Mouse (Mus musculus): ENCODE results near the gene Calr3.
A peak's percentile ranks its signal among the peaks of the same experiment; 100 is the strongest.

Gene Calr3

DNA sequence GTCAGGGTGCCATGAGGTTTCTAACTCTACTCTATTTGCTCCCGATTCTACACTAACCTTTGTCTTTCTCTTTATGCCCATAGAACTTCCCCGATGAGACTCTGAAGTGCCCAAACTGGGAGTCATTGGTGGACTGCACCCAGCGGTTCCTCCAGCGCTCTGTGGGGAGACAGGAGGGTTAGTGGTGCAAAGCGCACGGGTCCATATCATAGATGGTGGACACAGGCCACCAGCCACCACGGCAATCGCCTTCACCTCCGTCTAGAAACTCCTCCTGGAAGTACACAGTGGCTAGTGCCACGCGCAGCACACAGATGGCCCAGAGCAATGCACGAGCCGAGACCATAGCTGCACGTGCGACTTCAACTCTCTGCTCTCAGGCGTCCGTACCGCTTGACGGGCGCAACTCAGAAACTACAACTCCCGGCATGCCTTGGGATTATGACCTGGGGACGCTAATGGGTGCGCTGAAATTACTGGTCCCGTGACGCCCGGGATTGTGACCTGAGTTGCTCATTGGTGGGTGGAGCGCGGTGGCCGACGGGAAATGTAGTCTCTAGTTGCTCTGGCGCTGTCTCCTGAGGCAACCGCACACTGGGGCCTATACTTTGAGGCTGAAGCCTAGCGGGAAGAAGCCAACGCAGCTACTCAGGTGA lies at the start of gene Calr3, which contains the start of gene 1700030K09Rik:
Calr3 (minus strand) TSS at position 533 of the 656 bp plus-strand sequence.
1700030K09Rik (plus strand) TSS at position 543 of the 656 bp plus-strand sequence.
- peak; percentile 99 for DNase-seq

DNA sequence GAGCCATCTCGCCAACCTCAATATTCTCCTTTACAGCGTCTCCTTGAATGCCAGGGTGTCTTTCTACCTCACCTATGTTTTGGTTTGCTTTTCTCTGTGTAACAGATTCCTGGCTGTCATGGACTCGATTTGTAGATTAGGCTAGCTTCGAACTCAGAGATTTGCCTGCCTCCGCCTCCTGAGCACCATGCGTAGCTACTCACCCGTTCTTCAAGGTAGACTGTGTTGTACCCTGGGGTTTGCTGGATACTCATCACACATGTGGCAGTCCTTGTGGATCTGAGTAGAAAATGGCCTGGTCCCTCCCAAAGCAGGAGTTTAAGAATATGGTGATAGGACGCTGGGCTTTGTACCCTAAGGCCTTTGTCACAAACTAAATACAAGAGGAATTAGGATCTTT lies 49.7 kb upstream of the Calr3 start:
- DNase-seq, result peak; percentile 65

- peak; percentile 99 for DNase-seq
Observed at GRCm38 (mm10) chr8:72492622-72493081, 49.0 kb upstream of the Calr3 start.

GRCm38 (mm10) chr8:72491680-72492621 lies 48.3 kb upstream of the Calr3 start, which contains the start of gene Slc35e1:
TSS of gene Slc35e1 (minus strand) at chr8:72492614.
- DNase-seq, result peak; percentile 66

DNA sequence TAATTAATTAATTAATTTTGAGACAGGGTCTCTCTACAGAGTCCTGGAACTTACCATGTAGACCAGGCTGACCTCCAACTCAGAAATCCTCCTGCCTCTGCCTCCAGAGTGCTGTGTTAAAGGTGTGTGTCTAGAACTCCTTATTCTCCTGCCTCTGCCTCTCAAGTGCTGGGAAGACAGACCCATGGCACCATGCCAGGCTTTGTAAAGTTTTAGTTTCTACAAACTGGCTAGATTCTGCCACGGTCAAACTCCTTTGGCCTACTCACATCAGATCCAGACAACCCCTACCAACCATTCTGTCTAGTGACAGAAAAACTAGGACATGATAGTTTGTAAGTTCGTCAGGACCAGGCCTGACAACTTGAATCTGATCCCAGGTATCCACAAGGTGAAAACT lies 47.3 kb upstream of the Calr3 start:
- DNase-seq, result peak; percentile 61

DNA sequence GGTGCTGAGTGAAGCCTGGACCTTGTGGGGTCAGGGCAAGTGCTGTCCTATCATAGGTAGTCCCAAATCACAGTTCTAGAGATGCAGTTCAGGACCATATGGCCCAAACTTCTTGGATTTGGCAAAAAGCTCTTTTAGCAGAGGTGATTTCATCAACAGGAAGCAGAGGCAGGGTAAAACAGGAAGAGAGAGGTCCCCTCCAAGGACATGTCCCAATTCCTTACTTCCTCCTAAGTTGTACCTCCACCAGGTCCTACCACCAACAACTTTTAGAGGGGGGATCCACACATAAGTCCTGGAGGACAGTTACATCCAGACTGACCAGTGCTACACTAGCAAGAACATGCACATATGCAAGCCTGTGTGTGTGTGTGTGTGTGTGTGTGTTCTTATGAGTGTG lies 43.3 kb upstream of the Calr3 start:
- no peak for DNase-seq

DNA sequence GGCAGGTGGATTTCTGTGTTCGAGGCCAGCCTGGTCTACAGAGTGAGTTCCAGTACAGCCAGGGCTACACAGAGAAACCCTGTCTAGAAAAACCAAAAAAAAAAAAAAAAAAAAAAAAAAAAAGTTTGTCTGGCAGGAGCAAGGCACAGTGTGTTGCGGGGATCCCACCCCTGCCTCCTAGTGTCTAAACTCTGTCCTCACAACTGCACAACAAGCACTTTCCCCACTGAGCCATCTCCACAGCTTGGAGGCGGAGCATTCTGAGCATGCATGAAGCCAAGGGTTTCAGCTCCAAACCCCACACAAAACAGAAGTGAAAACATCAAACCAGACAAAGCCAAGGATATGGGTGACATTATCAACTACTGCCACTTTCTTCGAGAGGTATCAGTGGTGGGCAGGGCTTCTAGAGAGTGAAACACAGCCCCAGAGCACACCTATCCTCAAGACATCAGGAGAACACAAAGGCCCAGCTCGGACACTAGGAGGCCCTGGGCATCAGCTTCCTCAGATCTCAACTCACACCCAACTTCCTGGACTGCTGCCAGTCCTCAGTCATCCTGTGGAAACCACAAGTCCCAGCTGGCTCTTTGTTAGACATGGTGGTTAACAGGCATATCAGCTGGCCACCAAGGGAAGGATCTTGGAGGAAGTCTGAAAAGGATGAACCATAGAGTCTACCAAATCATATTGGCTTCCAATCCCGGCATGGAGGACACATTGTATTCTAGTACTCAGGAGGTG lies 42.0 kb upstream of the Calr3 start:
- no peak for DNase-seq

GRCm38 (mm10) chr8:72474826-72475546 lies 31.3 kb upstream of the Calr3 start, which contains the start of gene Cherp:
TSS of gene Cherp (minus strand) at chr8:72475226.
- DNase-seq, result peak; percentile 97

- no peak for DNase-seq
Observed at GRCm38 (mm10) chr8:72470684-72471083, 27.0 kb upstream of the Calr3 start.

DNA sequence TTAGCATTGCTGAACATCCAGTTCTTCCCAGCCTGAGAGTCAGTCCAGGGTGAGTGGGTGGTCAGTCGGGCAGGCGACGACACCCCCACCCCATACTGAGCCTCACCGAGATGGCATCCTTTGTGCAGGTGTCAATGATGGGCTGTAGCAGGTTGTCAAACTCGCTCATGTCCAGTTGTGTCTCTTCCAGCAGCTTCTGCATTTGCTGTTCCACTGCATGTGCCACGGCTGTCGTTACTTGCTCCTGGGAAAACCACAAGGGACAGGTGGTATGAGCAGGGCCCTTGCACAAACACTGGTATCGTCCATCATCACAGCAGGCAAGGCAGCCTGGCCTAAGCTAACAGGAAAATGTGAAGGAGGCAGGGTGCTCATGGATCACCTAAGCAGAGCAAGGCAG lies 26.3 kb upstream of the Calr3 start:
- no peak for DNase-seq

DNA sequence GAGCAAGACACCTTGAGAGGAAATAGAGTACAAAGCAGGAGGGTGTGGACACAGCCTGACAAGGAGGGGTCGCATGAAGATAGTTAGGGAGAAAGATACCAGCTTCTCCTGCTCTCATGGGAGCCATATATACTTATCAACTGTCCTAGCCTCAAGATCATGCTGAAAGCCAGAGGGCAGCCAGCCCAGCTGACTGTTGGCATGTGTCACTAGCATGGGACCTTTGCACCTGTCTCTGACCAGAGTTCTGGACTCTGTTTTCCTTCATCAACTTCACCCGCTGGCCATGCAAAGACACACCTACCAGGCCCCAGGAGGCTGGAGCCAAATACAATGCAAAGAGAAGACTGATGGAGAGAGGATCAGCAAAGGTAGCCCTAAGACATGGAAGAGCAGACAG lies 25.6 kb upstream of the Calr3 start:
- no peak for DNase-seq

GRCm38 (mm10) chr8:72464211-72464610 lies 20.5 kb upstream of the Calr3 start:
- DNase-seq, result no peak

- no peak for DNase-seq
Observed at GRCm38 (mm10) chr8:72459881-72460533, 16.3 kb upstream of the Calr3 start.

- no peak for DNase-seq
Observed at GRCm38 (mm10) chr8:72458457-72458856, 14.8 kb upstream of the Calr3 start.

GRCm38 (mm10) chr8:72457806-72458205 lies 14.1 kb upstream of the Calr3 start:
- DNase-seq, result no peak

DNA sequence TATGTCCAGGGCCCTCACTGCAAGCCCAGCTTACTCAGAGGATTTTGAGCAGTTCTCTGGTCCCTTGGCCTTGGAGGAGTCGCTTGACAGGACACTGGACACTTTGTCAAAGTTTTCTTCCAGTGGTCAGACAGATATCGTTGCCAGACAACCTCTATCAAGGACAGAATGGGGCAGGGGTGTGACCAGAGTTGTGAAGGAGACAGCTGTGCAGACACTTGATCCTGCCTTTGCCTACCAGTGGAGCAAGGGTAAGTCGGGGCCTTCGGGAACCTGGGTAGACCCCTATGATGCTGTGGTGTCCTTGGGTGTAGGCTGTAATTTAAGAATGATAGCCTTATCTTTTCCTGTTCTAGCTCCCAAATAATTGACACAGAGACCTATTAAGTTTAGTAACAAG lies 11.6 kb upstream of the Calr3 start:
- no peak for DNase-seq

- no peak for DNase-seq
Observed at GRCm38 (mm10) chr8:72453904-72454303, 10.2 kb upstream of the Calr3 start.

- no peak for DNase-seq
Observed at GRCm38 (mm10) chr8:72451516-72451915, 7.8 kb upstream of the Calr3 start.

GRCm38 (mm10) chr8:72445071-72445470 lies 1.4 kb upstream of the Calr3 start:
- DNase-seq, result no peak

DNA sequence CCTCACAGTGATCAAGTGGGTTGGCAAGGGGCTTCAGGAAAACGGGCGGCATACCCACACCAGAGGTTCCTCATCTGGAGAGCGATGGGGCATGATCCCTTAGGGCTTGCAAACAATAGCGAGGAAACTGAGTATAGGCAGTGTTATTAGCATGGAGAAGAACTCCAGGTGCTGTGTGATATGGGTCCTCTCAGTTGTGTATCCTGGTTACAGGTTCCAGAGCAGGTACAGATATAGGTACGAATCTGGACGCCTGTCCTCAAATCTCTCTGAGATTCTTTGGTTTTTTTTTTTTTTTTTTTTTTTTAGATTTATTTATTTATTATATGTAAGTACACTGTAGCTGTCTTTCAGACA lies 302 bp upstream of the Calr3 start:
- DNase-seq, result no peak

DNA sequence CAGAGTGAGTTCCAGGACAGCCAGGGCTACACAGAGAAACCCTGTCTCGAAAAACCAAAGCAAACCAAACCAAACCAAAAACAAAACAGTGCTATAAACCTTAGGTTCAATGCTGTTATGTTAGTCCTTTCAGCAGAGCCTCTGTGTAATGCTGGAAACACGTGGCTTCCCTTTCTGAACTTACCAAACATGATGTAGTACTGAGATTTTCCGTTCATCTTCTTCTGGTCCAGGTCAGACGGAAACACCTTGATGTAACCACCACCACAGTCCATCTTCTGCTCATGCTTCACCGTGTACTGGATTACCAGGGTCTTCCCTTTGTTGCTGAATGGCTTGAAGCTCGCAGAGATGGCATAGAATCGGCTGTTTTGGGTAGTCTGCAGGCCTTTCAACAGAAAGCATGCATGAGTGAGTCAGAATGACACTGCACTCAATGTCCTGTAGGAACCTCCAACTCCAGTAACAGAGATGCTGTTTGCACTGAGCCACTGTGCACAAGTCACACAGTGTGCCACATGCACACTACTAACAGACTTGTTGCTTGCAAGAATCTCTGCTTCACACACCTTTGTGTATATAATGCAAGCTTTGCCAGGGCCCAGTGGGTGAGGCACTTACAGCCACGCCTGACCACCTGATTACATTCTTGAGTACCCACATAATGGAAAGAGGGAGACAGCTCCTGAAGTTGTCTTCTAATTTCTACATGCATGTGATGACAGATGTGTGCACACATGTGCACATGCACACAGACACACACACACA lies 5.2 kb downstream of the Calr3 start:
- DNase-seq, result no peak

Data from cerebellum, adult 9-10 months (tissue).